Mouse (Mus musculus) kidney, embryonic 14.5 days (tissue): ENCODE measurements around the gene Ntn1. TPM values are rescaled to one million over a fixed set of nuclear protein-coding genes. Genes with fewer than 3 reads are reported as not detected.

ENCODE experiments used
- ATAC-seq: fragments of 200-750 bp; cut with Nextera tagmentation; 2 replicates; pipeline ENCODE4 v1.8.0; 2017; ENCODE audit warnings: moderate number of reproducible peaks, mild to moderate bottlenecking, moderate TSS enrichment, moderate library complexity; ENCODE audit not compliant: low FRiP score, low TSS enrichment
- H3K27ac ChIP-seq: fragments of 300-500 bp; sonication (generic); 2 replicates; pipeline ENCODE4 v1.5.1; 2014; ENCODE audit warnings: low read depth, mild to moderate bottlenecking, low read length, moderate library complexity, mixed read lengths
- H3K27me3 ChIP-seq: fragments of 300-500 bp; sonication (generic); 2 replicates; pipeline ENCODE4 v1.6.1; 2014; ENCODE audit warnings: mild to moderate bottlenecking, low read length; ENCODE audit not compliant: control insufficient read depth, insufficient read depth
- H3K36me3 ChIP-seq: fragments of 300-500 bp; sonication (generic); 2 replicates; pipeline ENCODE4 v1.6.1; 2014; ENCODE audit warnings: low read length, mixed read lengths; ENCODE audit not compliant: control insufficient read depth, insufficient read depth
- H3K4me1 ChIP-seq: fragments of 300-500 bp; sonication (generic); 2 replicates; pipeline ENCODE4 v1.6.1; 2014; ENCODE audit warnings: low read length, mixed read lengths; ENCODE audit not compliant: control insufficient read depth, insufficient read depth
- H3K4me2 ChIP-seq: fragments of 300-500 bp; sonication (generic); replicated peaks from 2 replicates; pipeline ENCODE4 v1.6.1; 2014; ENCODE audit warnings: low read depth, mild to moderate bottlenecking, low read length
- H3K4me3 ChIP-seq: fragments of 300-500 bp; sonication (generic); 2 replicates; pipeline ENCODE4 v1.5.1; 2014; ENCODE audit warnings: mild to moderate bottlenecking, low read length
- H3K9ac ChIP-seq: fragments of 300-500 bp; sonication (generic); 2 replicates; pipeline ENCODE4 v1.6.1; 2014; ENCODE audit warnings: low read depth, mild to moderate bottlenecking, low read length, moderate library complexity
- H3K9me3 ChIP-seq: fragments of 300-500 bp; sonication (generic); 2 replicates; pipeline ENCODE4 v1.6.1; 2016; ENCODE audit warnings: low read length; ENCODE audit not compliant: control insufficient read depth
- WGBS: fragments of 180-500 bp; shearing (Covaris S2); extraction: QIAGEN DNeasy Blood & Tissue Kit; methylation state at CpG from one replicate; pipeline ENCODE4 v1.1.7; 2014; 5-methylcytosine and 5-hydroxymethylcytosine counted together
- polyA plus RNA-seq: library from polyadenylated mRNA; unstranded; fragments of >200 nt; fragmentation: Nextera tagmentation; extraction: Ambion mirVana; gene quantifications from 2 replicates; pipeline ENCODE4 v1.2.1, GENCODE M21; 2014

Ntn1 gene
- polyA plus RNA-seq, 1 experiment from 2014 or later, result 8.5 TPM

GRCm38 (mm10) chr11:68399548-68400020 is 1.0 kb downstream of the Ntn1 start:
- no peak overlapping the region for H3K27ac ChIP-seq
- 1% methylated on average over 46 of the region's 47 CpGs for WGBS
- peaks cover 73% of the 10 kb centered on the region for H3K27me3 ChIP-seq
- peak overlapping the region; percentile 51; the same call in 1 of the 2 replicates for H3K9ac ChIP-seq
- H3K4me2 ChIP-seq, result peak overlapping the region; percentile 98
- no peaks in the 10 kb centered on the region for H3K9me3 ChIP-seq
- no peaks in the 10 kb centered on the region for H3K36me3 ChIP-seq
- H3K4me1 ChIP-seq, result peaks cover 8% of the 10 kb centered on the region
- peak; percentile 48; the same call in 1 of the 2 replicates for ATAC-seq
- peak overlapping the region; percentile 48 for H3K4me3 ChIP-seq

GRCm38 (mm10) chr11:68398891-68399547 is 1.6 kb downstream of the Ntn1 start:
- Histone ChIP-seq H3K27me3 (peaks cover 73% of the 10 kb centered on the region), H3K9me3 (no peaks in the 10 kb centered on the region), H3K27ac (no peak overlapping the region), H3K36me3 (no peaks in the 10 kb centered on the region), H3K4me2 (peak overlapping the region; percentile 98), H3K4me3 (peak overlapping the region; percentile 48), H3K4me1 (peaks cover 8% of the 10 kb centered on the region), H3K9ac (no peak overlapping the region; the same call in 1 of the 2 replicates)
- WGBS, result 14% methylated on average over 24 of the region's 24 CpGs
- ATAC-seq, result no peak

GRCm38 (mm10) chr11:68395546-68395945 is 5.1 kb downstream of the Ntn1 start:
- H3K4me1 ChIP-seq, result peaks cover 8% of the 10 kb centered on the region
- no peaks in the 10 kb centered on the region for H3K36me3 ChIP-seq
- no peak overlapping the region for H3K4me2 ChIP-seq
- H3K9ac ChIP-seq, result no peak overlapping the region
- no peak overlapping the region for H3K27ac ChIP-seq
- no peaks in the 10 kb centered on the region for H3K9me3 ChIP-seq
- H3K27me3 ChIP-seq, result peaks cover 66% of the 10 kb centered on the region
- WGBS, result 63% methylated on average over 5 of the region's 5 CpGs
- H3K4me3 ChIP-seq, result no peak overlapping the region
- ATAC-seq, result no peak

- H3K4me1 ChIP-seq, result peaks cover 8% of the 10 kb centered on the region
- no peak for ATAC-seq
- no peaks in the 10 kb centered on the region for H3K9me3 ChIP-seq
- no peak overlapping the region for H3K4me2 ChIP-seq
- WGBS, result 50% methylated on average over 4 of the region's 4 CpGs
- no peak overlapping the region for H3K4me3 ChIP-seq
- H3K27me3 ChIP-seq, result peaks cover 63% of the 10 kb centered on the region
- H3K36me3 ChIP-seq, result no peaks in the 10 kb centered on the region
- no peak overlapping the region for H3K27ac ChIP-seq
- no peak overlapping the region for H3K9ac ChIP-seq
Observed at GRCm38 (mm10) chr11:68394749-68395148, 5.9 kb downstream of the Ntn1 start.

- Histone ChIP-seq H3K4me1 (0 out of 2 replicates have a peak, but pooled peaks cover 4% of the 10 kb centered on the region), H3K9ac (no peak overlapping the region), H3K27ac (no peak overlapping the region), H3K36me3 (no peaks in the 10 kb centered on the region), H3K4me2 (no peak overlapping the region), H3K4me3 (no peak overlapping the region), H3K9me3 (no peaks in the 10 kb centered on the region), H3K27me3 (peaks cover 60% of the 10 kb centered on the region)
- ATAC-seq, result no peak
- WGBS, result 51% methylated on average over 2 of the region's 2 CpGs
Observed at GRCm38 (mm10) chr11:68393897-68394490, 6.6 kb downstream of the Ntn1 start.

- H3K4me1 ChIP-seq, result peaks cover 15% of the 10 kb centered on the region; the same call in 1 of the 2 replicates
- WGBS, result 9% methylated on average over 19 of the region's 19 CpGs
- H3K4me3 ChIP-seq, result no peak overlapping the region
- H3K27me3 ChIP-seq, result peaks cover 52% of the 10 kb centered on the region
- ATAC-seq, result no peak
- H3K9ac ChIP-seq, result no peak overlapping the region
- no peak overlapping the region for H3K27ac ChIP-seq
- H3K4me2 ChIP-seq, result no peak overlapping the region
- no peaks in the 10 kb centered on the region for H3K36me3 ChIP-seq
- H3K9me3 ChIP-seq, result no peaks in the 10 kb centered on the region
Observed at GRCm38 (mm10) chr11:68390381-68391287, 10.0 kb downstream of the Ntn1 start.

- ATAC-seq, result no peak
- H3K27me3 ChIP-seq, result peaks cover 57% of the 10 kb centered on the region
- 5% methylated on average over 8 of the region's 8 CpGs for WGBS
- H3K36me3 ChIP-seq, result no peaks in the 10 kb centered on the region
- peaks cover 21% of the 10 kb centered on the region; the same call in 1 of the 2 replicates for H3K4me1 ChIP-seq
- H3K9me3 ChIP-seq, result no peaks in the 10 kb centered on the region
- no peak overlapping the region for H3K4me2 ChIP-seq
- H3K9ac ChIP-seq, result no peak overlapping the region
- no peak overlapping the region for H3K4me3 ChIP-seq
- no peak overlapping the region for H3K27ac ChIP-seq
Observed at GRCm38 (mm10) chr11:68389621-68390020, 11.0 kb downstream of the Ntn1 start.

- Histone ChIP-seq H3K9ac (no peak overlapping the region), H3K27me3 (peaks cover 64% of the 10 kb centered on the region), H3K36me3 (no peaks in the 10 kb centered on the region), H3K27ac (no peak overlapping the region), H3K4me3 (no peak overlapping the region), H3K4me1 (peaks cover 21% of the 10 kb centered on the region; the same call in 1 of the 2 replicates), H3K9me3 (no peaks in the 10 kb centered on the region), H3K4me2 (no peak overlapping the region)
- no peak for ATAC-seq
- WGBS, result 24% methylated on average over 1 of the region's 1 CpGs
Observed at GRCm38 (mm10) chr11:68388655-68389015, 12.0 kb downstream of the Ntn1 start.
